Mouse (Mus musculus): ENCODE measurements around the gene Gm37240.
A peak's percentile ranks its signal among the peaks of the same experiment; 100 is the strongest.

The Gm37240 gene

GRCm38 (mm10) chr3:85110762-85111161 lies 776.6 kb downstream of the Gm37240 start:
- no peak for DNase-seq

DNA sequence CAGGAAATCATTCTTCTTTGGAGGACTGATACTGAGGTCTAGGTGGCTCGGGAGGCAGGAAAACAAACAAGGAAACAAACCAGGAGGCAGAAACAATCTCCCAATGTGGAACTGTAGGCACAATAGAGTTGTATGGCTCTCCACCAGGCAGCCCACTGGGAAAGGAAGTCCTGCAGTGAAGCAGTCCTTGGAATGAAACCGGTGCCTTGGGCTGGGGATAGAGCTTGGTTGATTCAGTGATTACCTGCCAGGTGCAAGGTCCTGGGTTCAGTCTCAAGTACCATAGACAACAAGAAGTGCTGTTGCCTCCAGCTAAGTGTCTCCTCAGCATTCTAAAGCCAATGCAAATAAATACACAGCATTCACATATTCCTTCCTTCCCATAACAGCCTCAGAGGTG lies 778.1 kb downstream of the Gm37240 start:
- no peak for DNase-seq

DNA sequence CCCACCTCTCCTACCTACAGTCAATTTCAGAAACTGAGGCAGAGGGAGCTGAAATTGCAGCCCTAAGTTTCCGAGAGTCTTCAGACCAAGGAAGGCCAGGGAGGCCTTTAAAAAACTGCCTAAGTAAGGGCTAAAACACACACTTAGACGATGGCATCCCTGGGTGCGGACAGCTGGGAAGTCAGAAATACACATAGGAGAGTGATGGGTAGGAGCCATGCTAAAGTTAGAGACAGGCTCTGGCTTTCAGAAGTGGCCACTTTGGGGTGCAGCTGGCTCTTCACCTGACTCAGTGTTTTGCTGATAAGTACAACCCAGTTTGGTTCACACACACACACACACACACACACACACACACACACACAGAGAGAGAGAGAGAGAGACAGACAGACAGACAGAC lies 778.9 kb downstream of the Gm37240 start:
- no peak for DNase-seq

- DNase-seq = no peak
Observed at GRCm38 (mm10) chr3:85106956-85107355, 780.4 kb downstream of the Gm37240 start.

DNA sequence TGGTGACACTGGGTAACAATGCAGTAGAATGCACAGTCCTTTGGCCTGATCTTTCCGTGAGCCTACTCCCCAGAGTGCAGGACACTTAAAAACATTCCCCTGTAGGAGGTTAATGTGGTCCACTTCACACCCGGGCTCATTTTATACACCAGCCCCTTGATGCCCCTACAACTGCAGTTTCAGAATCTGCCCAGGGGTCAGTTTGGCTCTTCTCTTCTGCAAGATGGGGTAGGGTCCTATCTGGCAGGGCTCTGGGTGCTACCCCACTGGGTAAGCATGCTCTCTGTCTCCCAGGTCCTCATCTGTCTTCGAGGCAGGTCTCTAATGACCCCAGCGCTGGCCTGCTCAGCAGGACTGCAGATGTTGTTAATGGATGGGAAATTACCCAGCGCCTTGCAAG lies 783.0 kb downstream of the Gm37240 start:
- no peak for DNase-seq

- DNase-seq = no peak
Observed at GRCm38 (mm10) chr3:85080882-85081558, 806.3 kb downstream of the Gm37240 start.

GRCm38 (mm10) chr3:85064113-85064512 lies 823.2 kb downstream of the Gm37240 start:
- no peak for DNase-seq

DNA sequence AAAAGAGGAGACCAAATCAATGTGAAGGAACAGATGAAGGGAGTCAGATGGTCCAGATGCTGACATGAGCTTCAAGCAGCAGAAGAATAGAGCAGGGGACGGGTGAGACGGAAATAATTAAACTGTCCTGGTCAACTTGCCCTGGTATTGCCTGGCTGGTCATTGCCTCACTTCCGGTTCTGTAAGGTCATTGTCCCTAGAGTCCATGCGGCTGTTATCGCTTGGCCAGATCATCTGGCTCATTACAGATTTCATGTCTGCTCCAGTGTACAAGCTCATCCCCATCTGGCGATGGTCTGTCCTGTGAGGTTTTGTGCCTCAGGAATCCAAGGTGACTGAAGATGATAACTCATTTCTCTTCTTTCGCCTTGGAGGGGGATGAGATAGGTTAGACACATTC lies 827.2 kb downstream of the Gm37240 start:
- DNase-seq = no peak

- DNase-seq = no peak
Observed at GRCm38 (mm10) chr3:85057245-85057644, 830.1 kb downstream of the Gm37240 start.

GRCm38 (mm10) chr3:85053526-85053925 lies 833.8 kb downstream of the Gm37240 start:
- peak in 1 of 2 experiments; percentile 8 for DNase-seq

DNA sequence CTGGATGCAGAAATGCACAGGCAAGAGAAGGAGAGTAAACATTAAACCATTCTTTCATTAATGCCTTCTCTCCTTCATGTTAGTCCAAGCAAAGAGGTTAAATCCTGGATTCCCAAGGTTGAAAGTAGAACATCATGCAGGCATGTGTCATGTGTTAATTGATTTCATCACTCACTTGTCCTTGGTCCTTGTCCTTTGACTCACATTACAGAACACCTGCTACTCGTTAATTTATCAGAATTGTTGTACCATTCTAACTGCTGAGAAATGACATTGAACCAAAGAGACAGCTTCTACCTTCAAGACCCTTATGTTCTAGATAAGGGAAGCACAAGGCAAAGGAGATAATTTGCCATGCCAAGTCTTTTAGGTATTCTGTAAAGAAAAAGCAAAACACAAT lies 835.1 kb downstream of the Gm37240 start:
- no peak for DNase-seq

DNA sequence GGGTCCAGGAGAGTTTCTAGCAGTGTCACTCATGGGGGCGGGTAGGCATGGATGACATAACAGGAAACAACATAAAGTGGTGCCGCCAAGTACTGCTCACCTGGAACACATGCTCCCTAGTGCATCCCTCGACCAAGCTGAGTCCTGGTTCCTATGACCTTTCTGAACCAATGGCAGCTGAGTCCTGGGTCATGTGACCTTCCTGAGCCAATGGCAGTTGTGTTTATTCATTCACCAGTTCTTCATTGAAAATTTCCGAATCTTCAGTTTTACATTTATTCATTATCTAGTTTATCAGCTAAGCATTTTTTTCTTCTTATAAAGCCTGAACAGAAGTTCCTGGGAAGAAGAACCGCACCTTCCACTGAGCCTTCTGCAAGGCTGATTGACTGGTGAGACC lies 838.7 kb downstream of the Gm37240 start:
- no peak for DNase-seq

DNA sequence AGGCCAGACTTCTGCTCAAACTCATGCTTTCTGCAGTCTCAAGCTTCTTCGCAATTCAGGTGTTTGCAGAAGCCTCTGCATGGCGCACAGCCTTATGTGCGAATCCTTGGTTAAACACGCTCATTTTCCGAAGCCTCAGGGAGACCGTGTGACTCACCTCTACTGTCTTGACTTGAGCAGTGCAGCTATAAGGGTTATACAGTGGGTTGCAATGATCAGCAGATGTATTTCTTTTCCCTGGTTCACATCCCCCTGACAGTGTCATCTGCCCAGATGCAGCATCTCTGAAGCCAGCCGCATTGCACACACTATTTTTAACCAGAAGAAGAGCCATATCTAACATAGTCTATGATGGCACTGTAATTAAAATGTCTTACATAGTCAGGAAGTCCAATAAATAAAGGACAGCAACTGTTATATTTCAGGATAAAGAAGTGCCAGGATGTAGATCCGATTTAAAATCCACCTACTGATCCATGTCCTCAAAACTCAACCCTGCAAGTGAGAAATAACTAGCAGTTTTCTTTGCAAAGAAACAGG lies 843.6 kb downstream of the Gm37240 start:
- DNase-seq = no peak

GRCm38 (mm10) chr3:85042126-85042525 lies 845.2 kb downstream of the Gm37240 start:
- peak; percentile 46 to 65 for DNase-seq

GRCm38 (mm10) chr3:85029141-85029540 lies 858.2 kb downstream of the Gm37240 start:
- no peak for DNase-seq

GRCm38 (mm10) chr3:85024817-85025705 lies 862.3 kb downstream of the Gm37240 start:
- DNase-seq = no peak

DNA sequence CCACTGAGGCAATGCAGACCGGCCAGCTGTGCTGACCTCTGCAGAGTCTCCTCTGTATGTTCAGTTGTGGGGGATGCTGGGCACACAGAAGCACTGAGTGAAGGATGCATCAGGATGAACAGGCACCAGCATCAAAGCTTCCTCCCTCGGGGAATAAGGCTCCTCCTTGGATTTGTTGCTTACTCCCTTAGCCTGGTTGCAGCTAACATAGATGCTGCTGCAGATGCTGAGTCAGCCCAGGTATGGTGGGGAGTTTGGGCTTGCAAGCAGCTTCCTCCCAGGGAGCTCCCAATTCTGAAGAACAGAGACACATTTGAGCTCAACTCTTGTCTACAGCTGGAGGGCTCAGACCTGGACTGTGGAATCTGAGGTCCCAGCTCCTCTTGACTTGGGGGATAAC lies 863.1 kb downstream of the Gm37240 start:
- no peak for DNase-seq

DNA sequence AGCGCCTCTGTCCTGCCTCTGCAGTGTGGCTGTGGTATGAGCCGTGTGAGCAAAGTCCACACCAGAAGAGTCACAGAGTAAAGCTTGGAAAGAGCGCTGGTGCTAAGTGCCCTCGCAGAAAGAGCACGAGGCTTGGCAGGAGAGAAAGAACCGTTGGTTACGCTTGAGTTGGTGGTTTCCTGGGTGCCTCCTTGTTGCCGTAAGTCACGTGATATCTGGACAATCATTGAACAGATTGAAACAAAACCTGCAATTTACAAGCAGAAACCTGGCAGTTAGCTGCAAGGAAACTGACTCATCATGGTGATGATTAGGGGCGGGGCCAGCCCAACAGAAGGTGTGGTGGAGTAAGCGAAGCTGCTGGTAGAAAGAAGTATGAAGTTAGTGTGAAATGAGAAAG lies 864.5 kb downstream of the Gm37240 start:
- no peak for DNase-seq

- DNase-seq = no peak
Observed at GRCm38 (mm10) chr3:85021816-85022215, 865.5 kb downstream of the Gm37240 start.

DNA sequence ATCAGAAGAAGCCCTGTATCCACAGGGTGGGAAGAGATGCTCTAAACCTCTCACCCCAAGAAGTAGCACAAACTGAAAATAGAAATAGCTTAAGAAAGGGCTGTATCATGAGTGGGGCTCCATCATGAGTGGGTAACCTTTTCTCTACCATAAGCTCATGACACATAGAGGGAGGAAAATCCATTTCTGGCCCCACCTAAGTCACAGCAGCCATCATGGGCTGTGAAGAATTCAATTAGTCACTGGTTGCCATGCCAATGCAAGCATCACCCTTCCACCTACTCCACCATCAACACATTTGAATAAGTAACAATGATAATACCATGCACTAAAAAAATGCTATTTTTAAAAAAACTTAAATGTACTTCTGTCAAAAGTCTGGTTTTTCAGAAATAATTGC lies 867.2 kb downstream of the Gm37240 start:
- DNase-seq = no peak

DNA sequence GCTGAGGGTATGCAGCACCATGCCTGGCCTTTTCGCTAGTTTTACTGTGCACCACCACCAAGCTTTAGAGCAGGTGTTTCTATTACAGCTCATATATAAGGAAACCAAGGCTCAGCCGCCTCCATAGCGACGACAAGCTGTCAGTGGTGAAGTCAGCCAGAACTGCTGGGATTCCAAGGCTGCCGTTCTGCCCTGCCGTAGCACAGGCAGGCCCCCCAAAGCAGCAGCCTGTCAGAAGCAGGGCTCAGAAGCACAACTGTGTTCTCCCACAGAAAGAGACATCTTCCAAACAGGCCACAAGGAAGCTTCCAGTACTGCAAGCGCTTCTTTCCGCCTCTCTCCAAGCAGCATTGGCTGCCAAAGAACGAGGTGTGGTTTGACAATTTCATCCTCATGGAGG lies 871.7 kb downstream of the Gm37240 start:
- peak; percentile 50 to 55 for DNase-seq

- DNase-seq = peak in 1 of 2 experiments; percentile 43
Observed at GRCm38 (mm10) chr3:85012889-85013288, 874.4 kb downstream of the Gm37240 start.

- peak in 1 of 2 experiments; percentile 28 for DNase-seq
Observed at GRCm38 (mm10) chr3:85005257-85005656, 882.1 kb downstream of the Gm37240 start.

DNA sequence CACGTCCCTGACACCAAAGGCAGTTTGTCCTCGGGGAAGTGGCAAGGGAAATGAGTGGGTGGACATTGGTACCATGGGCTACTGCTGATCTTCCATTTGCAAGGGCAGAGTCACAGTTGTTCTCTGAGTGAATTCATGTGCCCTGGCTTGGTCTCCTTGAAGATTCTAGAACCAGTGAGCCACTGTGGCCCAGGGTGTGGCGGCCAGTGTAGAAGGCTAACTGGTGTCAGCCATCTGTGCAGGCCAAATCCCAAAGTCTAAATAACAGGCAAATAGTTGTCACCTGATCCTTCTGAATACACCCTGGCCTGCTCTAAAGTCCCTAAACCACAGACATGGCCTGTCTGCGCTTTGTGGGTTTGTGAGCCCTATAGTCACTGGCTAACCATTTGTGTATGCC lies 898.4 kb downstream of the Gm37240 start:
- no peak for DNase-seq
